Mouse (Mus musculus): ENCODE measurements around the gene Ppargc1a.

DNA sequence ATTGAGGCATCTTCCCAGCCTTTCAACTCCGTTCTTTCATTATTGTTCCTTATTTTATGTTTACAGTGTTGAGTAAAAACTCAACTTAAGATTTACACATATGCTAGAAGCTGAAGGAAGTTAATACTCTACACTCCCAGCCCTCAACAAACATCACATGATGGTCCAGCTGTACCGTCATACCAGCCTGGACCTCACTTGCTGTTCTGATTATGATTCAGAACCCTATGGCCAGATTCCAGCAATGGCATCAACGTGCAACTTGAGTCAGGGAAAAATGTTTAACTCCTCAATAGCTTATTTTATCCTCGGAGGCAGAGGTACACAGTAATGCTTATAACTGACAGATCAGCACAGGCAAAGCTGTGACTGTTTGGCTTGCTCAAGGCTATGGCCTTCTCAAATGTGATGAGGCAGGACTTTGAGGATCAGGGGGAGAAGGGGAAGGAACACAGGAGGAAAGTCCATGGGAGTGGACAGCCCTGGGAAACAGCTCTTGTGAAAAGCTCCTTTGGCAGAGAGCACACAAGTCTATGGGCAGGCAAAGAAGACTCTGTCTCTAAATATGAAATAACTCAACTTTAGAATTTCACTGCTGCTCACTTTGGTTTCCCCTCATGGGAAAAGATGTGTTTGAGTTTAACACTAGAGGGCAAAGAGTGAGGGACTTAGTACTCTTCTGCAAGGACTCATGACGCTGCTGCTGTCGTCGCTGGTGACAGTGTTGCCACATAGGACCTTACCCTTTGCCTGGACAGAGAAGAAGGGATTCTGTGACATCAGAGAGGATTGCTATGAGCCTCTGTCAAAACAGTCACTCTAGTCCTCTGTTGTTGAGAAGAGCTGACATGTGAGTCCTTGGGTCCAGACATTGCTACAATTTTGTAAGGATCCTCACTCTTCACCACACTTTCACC, 22.1 kb downstream of the Ppargc1a start:
- TF ChIP-seq USF1 (IDR thresholded peaks at IDR 0.05; ENCODE audit: low read depth) (peak; percentile 77), POLR2A (IDR thresholded peaks at IDR 0.05; ENCODE audit: insufficient read length, low read depth) (no peak), CEBPB (IDR thresholded peaks at IDR 0.05; ENCODE audit: insufficient read depth, poor library complexity, severe bottlenecking) (no peak), E2F4 (IDR thresholded peaks at IDR 0.05; ENCODE audit: insufficient read depth) (no peak), MYOG (IDR thresholded peaks at IDR 0.05; ENCODE audit: control insufficient read depth in 1 of 3, insufficient read depth in 1 of 3, insufficient read length in 2 of 3, low read depth in 2 of 3) (no peak), TCF12 (IDR thresholded peaks at IDR 0.05; ENCODE audit: insufficient read depth, poor library complexity, severe bottlenecking) (no peak), REST (IDR thresholded peaks at IDR 0.05; ENCODE audit: insufficient read depth, insufficient read length) (no peak), POLR2AphosphoS2 (IDR thresholded peaks at IDR 0.05; ENCODE audit: insufficient read length, low read depth) (no peak), MAX (IDR thresholded peaks at IDR 0.05; ENCODE audit: low read depth) (no peak), SRF (IDR thresholded peaks at IDR 0.05; ENCODE audit: control insufficient read depth, insufficient read length, low read depth) (no peak), TCF3 (IDR thresholded peaks at IDR 0.05; ENCODE audit: insufficient read length, low read depth) (no peak), MYOD1 (IDR thresholded peaks at IDR 0.05; ENCODE audit: control insufficient read depth in 1 of 3, insufficient read length in 2 of 3, low read depth in 2 of 3) (no peak)

Measured in myocyte (in vitro differentiated cells).